Mouse (Mus musculus) 3134 (cell line): ENCODE measurements around the gene Cryz.
A peak's percentile ranks its signal among the peaks of the same experiment; 100 is the strongest.
"Not testable (repeated sequence)": the region's sequence is repeated elsewhere in the genome, so short reads cannot be mapped to it uniquely, and the experiment has no call there.

Source experiments
- DNase-seq: peaks from one replicate; pipeline ENCODE4 v3.0.0-alpha.2; 2011; ENCODE audit warnings: low spot score; ENCODE audit not compliant: insufficient read length; ENCODE audit errors: extremely low read depth

The Cryz gene

DNA sequence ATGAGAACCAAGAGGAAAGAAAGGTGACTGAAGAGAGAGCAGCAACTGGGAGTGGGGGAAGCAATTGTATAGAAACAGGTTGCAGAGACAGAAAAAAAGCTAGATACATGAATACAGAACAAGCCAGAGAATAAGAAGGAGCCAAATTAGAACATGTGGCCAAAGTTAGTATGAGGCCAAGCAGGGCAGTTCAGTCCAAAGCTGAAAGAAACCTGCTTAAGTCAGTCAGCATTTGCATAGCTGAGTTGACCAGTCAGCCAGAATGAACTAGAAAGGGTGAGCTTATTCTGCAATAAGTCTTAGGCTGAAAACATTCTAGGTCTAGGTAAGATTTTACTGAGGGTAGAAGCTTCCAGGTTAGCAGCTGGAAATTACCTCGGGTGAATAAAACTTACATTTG is 11.4 kb downstream of the Cryz start:
- DNase-seq, result no peak

DNA sequence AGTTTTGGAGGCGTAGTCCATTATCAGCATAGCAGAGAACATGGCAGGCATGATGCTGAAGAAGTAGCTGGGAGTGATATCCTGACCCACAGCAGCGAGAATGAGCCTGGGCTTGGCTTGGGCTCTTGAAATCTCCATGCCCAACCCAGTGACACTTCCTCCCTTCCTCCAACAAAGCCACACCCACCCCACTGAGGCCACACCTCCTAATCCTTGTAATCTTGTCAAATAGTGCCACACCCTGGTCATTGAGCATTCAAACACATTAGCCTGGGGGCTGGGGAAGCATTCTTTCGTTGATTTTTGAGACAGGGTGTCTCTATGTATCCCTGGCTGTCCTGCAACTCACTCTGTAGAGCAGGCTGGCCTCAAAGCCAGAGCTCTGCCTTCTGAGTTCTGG is 15.4 kb downstream of the Cryz start:
- no peak for DNase-seq

DNA sequence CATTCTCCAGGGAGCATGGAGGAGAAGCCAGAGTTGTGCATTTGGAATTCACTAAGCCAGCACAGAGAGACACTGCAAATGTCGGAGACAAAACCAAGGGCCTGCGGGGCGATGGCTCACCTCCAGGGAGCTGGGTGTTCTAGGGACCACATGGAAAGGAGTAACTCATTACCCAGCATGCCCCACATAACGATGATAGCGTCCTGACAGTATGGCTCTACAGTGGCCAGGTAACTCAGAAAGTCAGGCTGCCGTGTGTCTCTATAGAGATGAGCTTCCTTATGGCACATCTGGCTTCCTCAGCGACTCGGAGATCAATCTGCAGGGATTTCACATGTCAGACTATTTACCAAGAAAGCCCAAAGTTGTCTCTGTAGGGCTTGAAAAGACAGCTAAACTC is 18.3 kb downstream of the Cryz start:
- no peak for DNase-seq

DNA sequence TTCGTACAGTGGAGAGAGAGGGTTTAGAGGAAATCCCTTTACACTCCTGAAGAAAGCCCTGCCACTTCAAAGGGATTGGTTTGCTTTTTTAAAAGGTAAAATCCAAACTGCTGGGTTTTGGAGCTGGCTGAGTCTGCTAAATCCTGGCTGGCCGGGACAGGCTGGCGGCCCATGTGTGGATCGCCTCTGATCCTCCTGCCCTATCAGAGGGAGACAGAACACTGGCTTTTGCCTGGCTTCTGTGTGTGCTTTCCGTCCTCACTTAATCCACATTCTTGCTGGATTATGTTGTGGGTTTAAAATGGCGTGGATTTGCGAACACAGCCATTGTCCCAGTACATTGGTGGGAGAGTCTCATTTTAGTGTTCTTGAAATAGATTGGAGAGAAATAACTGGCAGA is 18.8 kb downstream of the Cryz start:
- no peak for DNase-seq

DNA sequence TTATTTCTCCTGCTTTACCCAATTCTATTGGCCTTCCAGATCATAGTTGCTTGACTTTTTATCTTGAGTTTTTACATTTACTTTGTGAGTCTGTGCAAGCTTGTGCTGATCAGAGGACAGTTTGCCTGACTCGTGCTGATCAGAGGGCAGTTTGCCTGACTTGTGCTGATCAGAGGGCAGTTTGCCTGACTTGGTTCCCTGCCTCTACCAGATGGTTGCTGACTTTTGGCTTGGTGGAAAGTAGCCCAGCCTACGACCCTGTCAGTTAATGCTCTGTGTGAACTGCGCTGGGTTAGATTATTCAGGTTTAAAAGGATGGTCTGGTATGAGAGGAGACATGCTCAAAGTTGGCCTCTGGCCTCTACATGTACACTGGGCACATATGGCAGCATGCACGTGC is 19.6 kb downstream of the Cryz start:
- no peak for DNase-seq

DNA sequence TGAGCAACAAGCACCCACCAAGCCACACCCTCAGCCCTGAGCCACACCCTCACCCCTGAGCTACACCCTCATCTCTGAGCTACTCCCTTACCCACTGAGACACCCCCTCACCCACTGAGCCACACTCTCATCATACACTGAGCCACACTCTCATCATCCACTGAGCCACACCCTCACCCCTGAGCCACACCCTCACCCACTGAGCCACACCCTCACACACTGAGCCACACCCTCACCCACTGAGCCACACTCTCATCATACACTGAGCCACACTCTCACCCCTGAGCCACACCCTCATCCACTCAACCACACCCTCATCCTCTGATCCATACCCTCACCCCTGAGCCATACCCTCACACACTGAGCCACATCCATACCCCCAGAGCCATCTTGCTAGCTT is 31.8 kb downstream of the Cryz start:
- DNase-seq, result peak; percentile 29

DNA sequence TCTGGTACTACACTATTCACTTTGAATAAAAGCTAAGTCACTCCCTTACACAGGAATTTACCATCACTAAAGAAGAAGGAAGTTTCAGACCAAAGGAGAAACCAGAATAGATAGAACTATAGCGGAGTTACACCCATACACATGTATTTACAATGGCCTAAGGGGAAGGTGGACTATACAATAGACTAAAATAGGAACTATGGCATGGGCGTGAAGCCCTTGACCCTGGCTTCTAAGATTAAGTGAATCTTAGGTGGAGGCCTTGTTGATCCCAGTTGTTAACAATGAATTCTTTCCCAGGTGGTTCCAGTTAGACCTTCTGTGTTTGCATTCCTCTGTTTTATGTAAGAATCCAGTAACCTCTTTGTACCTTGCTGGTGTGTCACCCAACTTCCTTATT is 34.8 kb downstream of the Cryz start:
- not testable (repeated sequence) for DNase-seq

DNA sequence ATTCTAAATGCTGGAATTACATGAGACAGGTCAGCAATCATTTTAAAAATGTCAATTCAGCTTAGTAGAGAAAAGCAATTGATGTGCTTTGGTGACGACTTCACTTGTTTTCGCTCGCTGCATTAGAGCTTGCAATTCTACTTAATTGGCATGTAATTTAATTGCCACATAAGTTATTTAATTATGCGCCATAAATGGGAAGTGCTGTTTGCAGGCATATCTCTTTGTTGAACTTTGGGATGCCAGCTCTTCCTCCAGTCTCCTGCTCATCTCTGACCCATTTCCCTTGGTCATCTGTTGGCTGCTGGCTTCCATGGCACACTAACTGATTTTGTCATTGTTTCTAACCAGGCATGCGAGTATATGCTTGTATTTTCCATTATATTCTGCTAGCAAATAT is 36.6 kb downstream of the Cryz start:
- no peak for DNase-seq

DNA sequence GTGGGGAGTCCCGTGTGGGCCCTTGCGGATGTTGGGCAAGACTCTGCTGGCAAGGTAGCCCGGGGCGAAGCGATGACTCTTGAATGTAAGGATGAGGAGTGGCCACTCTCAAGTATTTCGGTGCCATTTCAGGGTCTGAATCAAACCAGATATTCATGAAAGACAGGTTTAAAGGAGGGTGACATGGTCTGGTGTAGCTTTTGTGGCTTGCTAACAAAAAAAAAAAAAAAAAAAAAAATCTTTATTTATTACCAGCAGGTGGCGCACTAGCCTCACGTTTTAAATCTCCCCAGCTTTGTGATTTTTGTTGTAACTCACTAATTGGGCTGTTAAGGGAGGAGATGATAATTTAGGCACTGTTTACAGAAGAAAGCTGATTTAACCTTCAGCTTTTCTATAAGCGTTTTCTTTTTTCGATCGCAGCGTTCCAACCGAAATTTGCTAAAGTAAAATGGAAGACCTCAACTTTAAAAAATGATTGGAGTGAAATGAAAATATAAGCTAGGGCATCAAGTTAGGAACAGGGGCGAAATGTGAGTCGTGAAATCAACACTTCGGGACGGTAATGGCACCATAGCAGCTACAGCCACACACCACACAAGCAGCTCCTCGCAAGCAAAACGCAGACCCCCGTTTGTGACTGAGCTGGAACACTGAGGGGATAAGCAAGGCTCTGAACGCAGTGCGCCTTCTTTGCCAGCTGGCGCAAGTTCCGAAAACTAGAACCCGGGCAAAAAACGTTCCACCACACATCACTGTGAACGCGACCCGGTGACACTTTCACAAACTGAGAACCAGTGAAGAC is 50.3 kb downstream of the Cryz start:
- DNase-seq, result no peak

DNA sequence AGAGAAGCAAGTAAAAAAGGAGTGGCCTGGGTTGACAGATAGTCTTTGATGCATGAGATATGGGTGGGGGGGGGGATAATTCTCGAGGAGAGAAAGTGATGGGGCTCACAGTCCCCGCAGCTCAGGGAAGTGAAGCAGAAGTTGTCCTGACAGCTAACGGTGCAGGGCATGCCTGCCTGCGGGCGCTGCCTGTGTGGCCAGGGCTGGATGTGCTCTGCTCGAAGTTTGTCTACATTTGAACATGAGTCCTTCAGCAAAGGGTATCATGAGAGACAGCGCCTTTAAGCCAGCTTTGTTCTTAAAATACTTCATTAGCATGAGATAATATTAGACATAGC is 50.9 kb downstream of the Cryz start:
- DNase-seq, result no peak

DNA sequence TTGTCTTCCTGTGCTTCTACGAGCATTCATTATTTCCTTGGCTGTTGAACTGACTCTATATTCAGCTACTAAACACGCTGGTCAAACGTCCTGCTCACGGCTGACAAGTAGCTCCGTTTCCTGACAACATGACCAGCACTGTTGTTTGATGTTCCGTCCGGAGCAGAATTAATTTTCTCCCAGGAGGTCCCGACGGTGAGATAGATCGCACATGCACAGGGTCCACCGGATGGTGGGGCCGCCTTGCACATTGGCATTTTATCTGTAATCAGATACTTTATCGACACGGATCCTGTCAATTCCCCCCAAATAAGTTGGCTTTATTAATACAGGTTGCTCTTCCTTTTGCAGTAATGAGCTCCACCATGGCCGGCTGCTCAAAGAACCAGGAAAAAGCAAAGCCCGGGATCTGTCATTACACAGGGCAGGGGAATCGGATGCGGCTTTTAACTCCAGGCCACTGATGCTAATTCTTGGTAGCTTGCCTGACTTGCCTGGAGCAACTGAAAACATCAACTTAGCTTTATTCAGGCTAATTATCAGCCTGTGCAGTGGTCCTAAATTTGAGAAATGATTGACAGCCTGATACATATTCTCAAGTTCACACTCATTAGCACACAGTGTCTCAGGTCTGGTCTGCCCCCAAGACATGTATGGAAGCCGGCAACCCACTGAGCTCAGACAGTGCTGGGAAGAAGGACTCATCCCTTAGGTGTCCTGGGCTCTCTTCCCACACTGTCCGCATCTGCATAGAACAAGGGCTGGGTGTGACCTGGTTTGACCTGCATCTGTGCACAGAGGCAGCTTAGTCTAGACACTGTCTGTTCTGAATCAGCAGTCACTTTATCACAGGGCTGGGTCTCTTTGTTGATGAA is 53.1 kb downstream of the Cryz start:
- DNase-seq, result no peak

DNA sequence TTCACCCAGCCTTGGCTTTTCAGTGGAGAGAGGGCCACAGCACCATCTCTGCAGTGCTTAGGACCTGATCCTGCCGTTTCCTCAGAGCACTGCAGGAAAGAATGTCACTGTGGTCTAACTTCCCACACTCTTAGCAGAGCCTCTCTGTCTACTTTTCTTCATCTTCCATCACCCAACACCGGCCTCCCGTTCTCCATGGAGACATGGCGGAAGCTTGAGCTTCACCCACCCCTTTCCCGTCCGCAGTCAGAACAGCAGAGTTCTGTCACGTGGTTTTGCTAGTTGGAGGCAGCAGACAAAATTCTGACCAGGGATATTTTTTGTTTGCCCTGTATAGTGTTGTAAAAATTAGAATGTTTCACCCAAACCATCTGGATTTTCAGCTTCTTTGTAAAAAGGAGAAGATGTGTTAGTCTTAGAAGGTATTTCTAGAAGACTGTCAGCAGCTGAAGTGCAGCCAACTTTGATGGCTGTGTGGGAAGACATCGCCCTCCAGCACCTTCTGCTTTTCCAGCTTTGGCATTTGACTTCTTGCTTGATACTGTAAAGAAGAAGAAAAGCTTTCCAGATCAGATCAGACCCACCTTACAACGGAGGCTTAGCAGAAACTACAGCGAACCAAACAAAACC is 54.8 kb downstream of the Cryz start:
- DNase-seq, result no peak

DNA sequence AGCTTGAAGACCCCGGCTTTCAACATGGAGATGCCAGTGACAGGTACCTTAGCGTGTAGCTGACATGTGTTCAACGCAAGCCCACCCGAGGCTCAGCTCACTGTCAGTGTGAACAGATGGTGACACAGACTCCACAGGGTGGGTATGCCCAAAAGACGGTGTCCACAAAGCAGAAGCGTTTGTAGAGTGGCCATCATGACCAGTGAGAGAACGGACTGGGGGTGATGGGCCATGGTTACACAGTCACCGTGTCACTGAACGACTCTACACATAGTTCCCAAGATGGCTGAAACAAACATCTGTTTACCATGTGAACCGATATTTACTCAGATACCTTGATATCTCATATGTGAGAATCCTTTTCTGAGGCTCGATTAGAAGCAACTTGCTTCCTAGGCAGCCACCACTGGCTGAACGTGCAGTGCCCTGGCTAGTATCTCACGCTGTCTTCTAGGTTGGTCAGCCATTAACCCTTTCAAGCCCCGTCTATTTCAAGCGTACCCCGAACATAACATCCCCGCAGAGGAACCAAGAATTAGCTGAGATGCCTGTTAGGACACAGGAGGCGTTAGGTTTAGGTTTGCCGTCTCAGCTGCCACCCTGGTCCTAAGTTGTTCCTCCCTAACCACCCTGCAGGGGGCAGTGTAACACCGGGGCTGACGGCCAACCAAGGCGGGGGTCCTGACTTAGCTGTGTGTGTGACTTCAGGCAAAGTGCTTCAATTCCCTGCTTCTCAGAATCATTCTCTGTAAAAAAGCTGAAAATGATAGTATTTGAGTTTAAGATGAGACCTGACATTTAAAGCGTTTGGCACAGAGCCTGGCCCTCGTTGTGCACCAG is 56.3 kb downstream of the Cryz start:
- peak; percentile 56 for DNase-seq

DNA sequence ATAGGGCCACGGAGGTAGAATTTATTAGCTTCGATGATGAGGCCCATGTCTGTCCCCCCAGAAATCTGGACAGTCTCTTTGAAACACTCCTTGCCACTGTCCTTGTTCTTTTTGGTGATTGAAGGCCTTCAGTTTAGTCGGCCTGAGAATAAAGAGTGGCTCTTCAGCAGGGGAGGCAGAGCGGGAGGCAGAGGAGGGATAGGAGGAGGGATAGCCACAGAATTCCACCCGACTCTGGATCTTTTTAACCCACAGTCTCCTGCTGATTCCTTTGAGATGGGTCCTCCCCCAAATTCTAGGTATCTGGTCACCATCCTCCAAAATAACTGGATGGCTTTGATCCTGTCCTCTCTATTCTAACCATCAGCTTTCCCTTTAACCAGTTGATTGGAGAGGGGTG is 56.9 kb downstream of the Cryz start:
- DNase-seq, result no peak

DNA sequence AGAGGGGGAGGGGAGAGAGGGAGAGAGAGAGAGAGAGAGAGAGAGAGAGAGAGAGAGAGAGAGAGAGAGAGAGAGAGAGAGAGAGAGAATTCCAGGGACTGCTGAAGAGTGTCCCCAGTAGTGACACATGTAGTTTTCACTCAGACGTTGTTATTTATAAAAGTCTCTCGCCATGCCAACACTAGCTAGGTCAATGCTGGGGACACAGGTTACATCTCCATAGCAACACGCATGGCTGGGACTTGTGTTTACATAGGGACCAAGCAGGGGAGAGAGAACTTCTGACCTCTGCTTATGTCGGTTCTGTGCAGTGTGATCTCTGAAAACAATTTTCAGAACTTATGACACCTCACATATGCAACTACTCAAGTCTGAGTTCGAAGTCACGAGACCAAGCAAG is 57.8 kb downstream of the Cryz start:
- DNase-seq, result no peak

DNA sequence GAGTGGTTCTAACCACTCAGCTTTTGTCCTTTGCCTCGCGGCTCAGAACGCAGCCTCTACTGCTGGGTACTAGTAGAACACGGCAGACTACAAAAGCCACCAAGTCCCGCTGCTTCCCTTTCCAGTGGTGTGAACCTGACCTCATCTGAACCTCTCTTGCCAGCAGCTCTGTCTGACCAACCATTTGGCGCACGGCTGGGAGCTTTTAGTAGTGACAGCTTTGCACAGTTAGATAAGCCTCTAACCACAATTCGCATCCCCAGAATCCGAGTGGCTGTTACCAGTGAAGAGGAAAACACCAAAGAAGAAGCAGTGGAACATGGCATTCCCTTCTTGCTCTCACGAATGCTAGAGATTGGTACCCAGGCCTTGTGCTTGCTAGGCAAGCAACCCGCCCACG is 58.4 kb downstream of the Cryz start:
- no peak for DNase-seq

DNA sequence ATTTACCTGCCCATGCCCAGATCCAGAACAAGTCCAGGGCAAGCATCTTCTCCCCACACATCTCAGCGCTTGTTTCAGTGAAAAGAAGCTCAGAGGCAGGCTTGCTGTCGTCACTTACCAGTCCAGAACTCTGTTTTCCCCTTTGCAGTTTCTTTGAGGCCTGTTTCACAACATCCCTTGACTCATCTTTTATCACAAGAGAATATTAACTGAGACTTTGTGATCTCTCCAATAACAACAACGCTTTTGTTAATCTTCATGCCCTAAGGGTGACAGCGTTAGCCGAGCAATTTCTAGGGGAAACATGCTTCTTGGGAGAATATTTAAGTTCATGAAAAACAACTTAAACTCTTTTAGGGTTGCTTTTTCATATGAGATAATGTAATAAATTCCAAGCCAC is 59.2 kb downstream of the Cryz start:
- DNase-seq, result no peak

DNA sequence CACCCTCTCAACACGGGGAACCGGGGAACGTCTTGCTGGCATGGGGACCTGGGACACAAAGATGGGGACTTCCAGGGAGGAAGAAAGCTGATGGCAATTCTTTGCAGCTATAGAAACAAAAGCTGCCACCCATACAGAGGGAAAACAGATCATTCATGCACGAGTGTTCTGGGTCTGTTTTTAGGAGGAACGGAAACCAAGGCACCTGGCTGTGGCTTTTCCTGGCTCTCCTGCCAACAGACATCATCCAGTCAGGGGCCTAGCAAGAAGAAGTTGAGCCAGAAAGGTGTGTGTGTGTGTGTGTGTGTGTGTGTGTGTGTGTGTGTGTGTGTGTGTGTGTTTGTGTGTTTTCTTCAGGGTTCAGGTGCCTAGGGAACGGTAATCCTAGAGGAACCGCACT is 67.0 kb downstream of the Cryz start, which contains the start of gene Erich3:
TSS of gene Erich3 (plus strand) at position 315 of the 400 bp plus-strand sequence.
- no peak for DNase-seq

DNA sequence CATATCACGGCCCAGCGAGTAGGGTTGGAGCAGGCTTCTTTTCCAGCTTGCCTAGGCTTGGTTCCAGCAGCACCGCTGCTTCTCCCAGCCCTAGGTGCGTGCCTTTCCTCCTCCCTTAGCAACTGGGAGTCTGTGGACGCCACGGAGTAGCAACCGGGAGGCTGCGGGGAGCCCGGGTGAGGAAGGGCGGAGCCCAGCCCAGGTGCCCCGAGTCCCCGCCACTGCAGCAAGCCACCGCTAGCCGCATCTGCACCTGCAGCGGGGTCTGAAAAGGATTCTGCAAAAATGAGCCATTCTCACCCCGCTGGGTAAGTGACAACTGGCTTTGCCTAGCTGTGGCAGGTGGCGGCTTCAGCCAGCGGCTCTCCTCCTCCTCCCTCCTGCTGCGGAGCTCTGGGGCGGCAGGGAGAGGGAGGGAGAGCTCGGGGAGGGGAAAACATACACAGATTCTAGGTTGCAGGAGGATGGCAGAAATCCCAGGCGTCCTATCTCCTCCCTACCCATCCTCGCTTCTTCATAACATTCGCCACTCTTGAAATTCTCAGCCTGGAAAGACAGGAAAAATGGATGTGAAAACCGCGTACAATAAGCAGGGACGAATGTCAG is 67.6 kb downstream of the Cryz start:
- no peak for DNase-seq

DNA sequence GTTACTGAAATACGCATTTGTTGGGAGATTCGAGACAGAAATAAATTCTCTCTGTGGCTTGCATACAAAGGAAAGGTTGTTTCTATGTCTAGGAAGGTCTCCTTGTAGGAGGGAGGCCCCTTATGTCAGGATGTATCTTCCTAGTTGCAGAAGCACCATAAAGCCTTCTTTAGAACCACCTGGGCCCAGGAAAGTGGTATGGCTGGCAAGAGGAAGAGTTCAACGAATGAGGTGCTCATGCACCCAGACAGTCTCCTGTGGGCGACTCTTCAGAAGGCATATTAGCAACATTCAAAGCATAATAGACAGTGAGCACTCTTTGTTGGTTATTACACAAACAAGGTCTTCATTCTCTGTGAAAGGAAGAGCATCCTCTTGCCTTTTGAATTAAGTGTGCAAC is 68.1 kb downstream of the Cryz start:
- no peak for DNase-seq
